Mouse (Mus musculus) myocyte (in vitro differentiated cells): ENCODE results near the gene Dnajc27.

Experiments
- CEBPB ChIP-seq: IDR thresholded peaks from 2 replicates; pipeline ENCODE4 v1.6.1; 2011; ENCODE audit warnings: mild to moderate bottlenecking, moderate library complexity; ENCODE audit not compliant: poor library complexity, insufficient read depth, severe bottlenecking
- E2F4 ChIP-seq: IDR thresholded peaks from one replicate; pipeline ENCODE4 v1.6.1; 2011; ENCODE audit warnings: mild to moderate bottlenecking, control low read depth, moderate library complexity; ENCODE audit not compliant: insufficient read depth
- MAX ChIP-seq: IDR thresholded peaks from one replicate; pipeline ENCODE4 v1.6.1; 2011; ENCODE audit warnings: low read depth, mild to moderate bottlenecking, control low read depth
- MYOG ChIP-seq, 3 experiments: IDR thresholded peaks; one replicate each; pipeline ENCODE4 v1.6.1; 2011; ENCODE audit warnings: control low read depth in 2 of 3, low read depth in 2 of 3, mild to moderate bottlenecking in 2 of 3; ENCODE audit not compliant: insufficient read length in 2 of 3, control insufficient read depth in 1 of 3, insufficient read depth in 1 of 3
- POLR2A ChIP-seq: IDR thresholded peaks from one replicate; pipeline ENCODE4 v1.6.1; 2011; ENCODE audit warnings: low read depth, mild to moderate bottlenecking, control low read depth, moderate library complexity; ENCODE audit not compliant: insufficient read length
- TCF12 ChIP-seq: IDR thresholded peaks from one replicate; pipeline ENCODE4 v1.6.1; 2011; ENCODE audit warnings: mild to moderate bottlenecking, control low read depth; ENCODE audit not compliant: poor library complexity, insufficient read depth, severe bottlenecking
- TCF3 ChIP-seq: IDR thresholded peaks from one replicate; pipeline ENCODE4 v1.6.1; 2011; ENCODE audit warnings: low read depth, control low read depth; ENCODE audit not compliant: insufficient read length
- USF1 ChIP-seq: IDR thresholded peaks from one replicate; pipeline ENCODE4 v1.6.1; 2011; ENCODE audit warnings: low read depth, mild to moderate bottlenecking, control low read depth, moderate library complexity

DNA sequence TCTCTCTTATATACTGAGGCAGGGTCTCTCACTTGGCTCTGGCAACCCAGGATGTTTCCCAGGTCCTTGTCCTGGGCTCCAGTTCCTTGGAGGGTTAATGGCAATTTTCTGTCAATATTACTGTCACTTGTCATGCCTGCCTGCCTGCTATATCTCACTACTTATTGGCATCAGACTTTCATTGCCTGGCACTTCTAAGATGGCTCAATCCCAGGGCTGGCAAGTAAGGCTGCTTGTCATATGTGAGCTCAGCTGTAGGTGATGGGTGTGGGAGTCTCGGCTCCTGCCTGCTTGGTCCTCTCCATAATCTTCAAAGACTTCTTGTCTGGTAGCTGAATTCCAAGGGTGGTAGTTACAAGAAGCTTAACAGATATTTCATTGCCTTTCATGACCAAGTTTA is 4.3 kb upstream of the Dnajc27 start:
- no peak for TF ChIP-seq POLR2A
- no peak for TF ChIP-seq TCF3
- no peak for TF ChIP-seq MYOG (IDR thresholded peaks at IDR 0.05; ENCODE audit: control insufficient read depth in 1 of 3, insufficient read depth in 1 of 3, insufficient read length in 2 of 3, low read depth in 2 of 3)
- no peak for TF ChIP-seq MAX
- TF ChIP-seq USF1: no peak
- no peak for TF ChIP-seq TCF12
- no peak for TF ChIP-seq E2F4
- no peak for TF ChIP-seq CEBPB
